Comparison of ENCODE assay signal across 23 mouse cellular contexts in genomic region chr2:170233426-170233825, GRCm38 (mm10).
DNase-seq lines count a peak whose midpoint lies in the region; ATAC-seq and TF ChIP-seq lines count a peak whose summit lies in the region.
"Had no signal": no experiment of that assay in that cellular context is flagged by ENCODE, and none has a peak within 500 bp of the region (broad histone marks: within the 10 kb centered on the region; RNA-seq: fewer than 3 reads in every experiment).

No protein-coding gene starts in this region.

- no peak for TF ChIP-seq POLR2A in limb, embryonic 14.5 days (IDR thresholded peaks at IDR 0.05; ENCODE audit: borderline replicate concordance, extremely low read depth, insufficient read depth, insufficient read length)

- no peak overlapping the region for H3K27ac ChIP-seq in limb, embryonic 14.5 days (replicated peaks; ENCODE audit: low read depth, low read length)
- H3K27ac ChIP-seq: forebrain, embryonic 15.5 days; heart, embryonic 10.5 days; hindbrain, embryonic 13.5 days; kidney, embryonic 15.5 days; liver, embryonic 15.5 days; macrophage; midbrain, embryonic 13.5 days had no signal

- WGBS in limb, embryonic 14.5 days = 55% methylated on average over 4 of the region's 4 CpGs

- H3K9me3 ChIP-seq in megakaryocyte, embryonic 14.5 days = no peaks in the 10 kb centered on the region
- no peaks in the 10 kb centered on the region for H3K9me3 ChIP-seq in limb, embryonic 14.5 days (ENCODE audit: control insufficient read depth, low read length)
- H3K9me3 ChIP-seq: forebrain, embryonic 15.5 days; heart, embryonic 10.5 days; hindbrain, embryonic 13.5 days; kidney, embryonic 15.5 days; liver, embryonic 15.5 days; midbrain, embryonic 13.5 days had no signal

- no peak overlapping the region for H3K4me2 ChIP-seq in limb, embryonic 14.5 days (replicated peaks; ENCODE audit: low read depth, low read length, severe bottlenecking)
- H3K4me2 ChIP-seq: forebrain, embryonic 15.5 days; hindbrain, embryonic 13.5 days; kidney, embryonic 15.5 days; liver, embryonic 15.5 days; midbrain, embryonic 13.5 days had no signal

- ATAC-seq in megakaryocyte, adult 5-6 weeks (ENCODE audit: poor library complexity, severe bottlenecking) = no peak
- ATAC-seq in limb, embryonic 14.5 days (ENCODE audit: low FRiP score, low read depth) = 0 out of 2 replicates have a peak, but pooled peaks have one; percentile 30
- ATAC-seq: activated CD4-positive, CD25-positive, alpha-beta regulatory T cell, adult 4 months; forebrain, embryonic 15.5 days; midbrain, embryonic 13.5 days had no signal

- H3K27me3 ChIP-seq in megakaryocyte, embryonic 14.5 days (replicated peaks) = no peaks in the 10 kb centered on the region
- no peaks in the 10 kb centered on the region for H3K27me3 ChIP-seq in limb, embryonic 14.5 days (ENCODE audit: control insufficient read depth, insufficient read depth, low read length)
- H3K27me3 ChIP-seq: forebrain, embryonic 15.5 days; hindbrain, embryonic 13.5 days; kidney, embryonic 15.5 days; liver, embryonic 15.5 days; midbrain, embryonic 13.5 days had no signal

- peak; percentile 50 for DNase-seq in gastrocnemius, postnatal 14 days
- peak; percentile 13 for DNase-seq in limb, embryonic 14.5 days (ENCODE audit: low spot score)
- no peak for DNase-seq in cerebellum, adult 9-11 months
- no peak for DNase-seq in layer of hippocampus, adult 9-10 months (ENCODE audit: low spot score)
- no peak for DNase-seq in urinary bladder, postnatal 36 days (ENCODE audit: low spot score in 2 of 2)
- DNase-seq: adrenal gland, adult 8-10 months; cerebellum, adult 11-12 months; cerebellum, postnatal 25 days; embryo, embryonic 11 days; kidney, adult 11 months; kidney, postnatal 36 days; liver; spleen, adult 18-20 months had no signal

- peaks cover 51% of the 10 kb centered on the region for H3K4me1 ChIP-seq in megakaryocyte, embryonic 14.5 days
- H3K4me1 ChIP-seq in limb, embryonic 14.5 days (ENCODE audit: control insufficient read depth, insufficient read depth, low read length) = no peaks in the 10 kb centered on the region
- H3K4me1 ChIP-seq: forebrain, embryonic 15.5 days; hindbrain, embryonic 13.5 days; midbrain, embryonic 13.5 days had no signal

- H3K4me3 ChIP-seq in megakaryocyte, embryonic 14.5 days (replicated peaks) = peak overlapping the region; percentile 1
- no peak overlapping the region for H3K4me3 ChIP-seq in limb, embryonic 14.5 days (replicated peaks; ENCODE audit: low read length)
- H3K4me3 ChIP-seq: forebrain, embryonic 15.5 days; heart, embryonic 10.5 days; hindbrain, embryonic 13.5 days; kidney, embryonic 15.5 days; liver, embryonic 15.5 days; midbrain, embryonic 13.5 days had no signal

- H3K36me3 ChIP-seq in megakaryocyte, embryonic 14.5 days (replicated peaks; ENCODE audit: low read length) = no peaks in the 10 kb centered on the region
- H3K36me3 ChIP-seq in limb, embryonic 14.5 days (ENCODE audit: control insufficient read depth, insufficient read depth, low read length) = no peaks in the 10 kb centered on the region
- H3K36me3 ChIP-seq: forebrain, embryonic 15.5 days; heart, embryonic 10.5 days; hindbrain, embryonic 13.5 days; kidney, embryonic 15.5 days; liver, embryonic 15.5 days; midbrain, embryonic 13.5 days had no signal

- no peak overlapping the region for H3K9ac ChIP-seq in limb, embryonic 14.5 days (ENCODE audit: low read depth, low read length, severe bottlenecking)
- H3K9ac ChIP-seq: forebrain, embryonic 15.5 days; hindbrain, embryonic 13.5 days; kidney, embryonic 15.5 days; liver, embryonic 15.5 days; midbrain, embryonic 13.5 days had no signal

- intact Hi-C loops in gastrocnemius, postnatal 14 days (cut with DNase I; ENCODE audit: low total_unique reads) = no loop called here

Comparison
In these comparisons a context has a peak if more than half of its experiments do, and no peak if none do; other contexts are left out.
1. DNase-seq: peak in gastrocnemius, postnatal 14 days (single experiment) and limb, embryonic 14.5 days (single experiment); none in cerebellum, adult 9-11 months (single experiment), layer of hippocampus, adult 9-10 months (single experiment) and urinary bladder, postnatal 36 days (0 of 2).